Mouse (Mus musculus) limb, embryonic 14.5 days (tissue): ENCODE results near the gene Gm4985. TPM values are rescaled to one million over a fixed set of nuclear protein-coding genes. Genes with fewer than 3 reads are reported as not detected.
"Not testable (repeated sequence)": the region's sequence is repeated elsewhere in the genome, so short reads cannot be mapped to it uniquely, and the experiment has no call there.

ENCODE experiments used
- ATAC-seq: fragments of 200-750 bp; cut with Nextera tagmentation; 2 replicates; pipeline ENCODE4 v1.8.0; 2017; ENCODE audit warnings: low read depth, moderate number of reproducible peaks, moderate TSS enrichment; ENCODE audit not compliant: low FRiP score
- DNase-seq: peaks from one replicate; pipeline ENCODE4 v3.0.0-alpha.2; 2015; ENCODE audit warnings: low spot score
- H3K27ac ChIP-seq: fragments of 300-500 bp; sonication (generic); replicated peaks from 2 replicates; pipeline ENCODE4 v1.5.1; 2014; ENCODE audit warnings: low read depth, mild to moderate bottlenecking, low read length, moderate library complexity, mixed read lengths
- H3K27me3 ChIP-seq: fragments of 300-500 bp; sonication (generic); 2 replicates; pipeline ENCODE4 v1.6.1; 2014; ENCODE audit warnings: low read length, mixed read lengths; ENCODE audit not compliant: control insufficient read depth, insufficient read depth
- H3K36me3 ChIP-seq: fragments of 300-500 bp; sonication (generic); 2 replicates; pipeline ENCODE4 v1.6.1; 2014; ENCODE audit warnings: mild to moderate bottlenecking, low read length, moderate library complexity, mixed read lengths; ENCODE audit not compliant: control insufficient read depth, insufficient read depth
- H3K4me1 ChIP-seq: fragments of 300-500 bp; sonication (generic); 2 replicates; pipeline ENCODE4 v1.6.1; 2014; ENCODE audit warnings: antibody characterized with exemption, low read length, mixed read lengths; ENCODE audit not compliant: control insufficient read depth, insufficient read depth
- H3K4me2 ChIP-seq: fragments of 300-500 bp; sonication (generic); replicated peaks from 2 replicates; pipeline ENCODE4 v1.6.1; 2014; ENCODE audit warnings: low read depth, mild to moderate bottlenecking, low read length, moderate library complexity; ENCODE audit not compliant: severe bottlenecking
- H3K4me3 ChIP-seq: fragments of 300-500 bp; sonication (generic); replicated peaks from 2 replicates; pipeline ENCODE4 v1.5.1; 2014; ENCODE audit warnings: low read length
- H3K9ac ChIP-seq: fragments of 300-500 bp; sonication (generic); 2 replicates; pipeline ENCODE4 v1.6.1; 2014; ENCODE audit warnings: mild to moderate bottlenecking, low read depth, low read length, moderate library complexity; ENCODE audit not compliant: severe bottlenecking
- H3K9me3 ChIP-seq: fragments of 300-500 bp; sonication (generic); 2 replicates; pipeline ENCODE4 v1.6.1; 2016; ENCODE audit warnings: low read length; ENCODE audit not compliant: control insufficient read depth
- POLR2A ChIP-seq: fragments of 200-500 bp; IDR thresholded peaks from 2 replicates; pipeline ENCODE4 v1.8.0; 2012; ENCODE audit warnings: inconsistent platforms, mild to moderate bottlenecking, moderate library complexity, borderline replicate concordance; ENCODE audit not compliant: insufficient read depth, insufficient read length; ENCODE audit errors: extremely low read depth
- WGBS: fragments of 180-500 bp; shearing (Covaris S2); extraction: QIAGEN DNeasy Blood & Tissue Kit; methylation state at CpG from one replicate; pipeline ENCODE4 v1.1.7; 2014; 5-methylcytosine and 5-hydroxymethylcytosine counted together
- microRNA-seq: library from miRNA; unstranded; fragments of <30 nt; microRNA quantifications from one replicate; pipeline ENCODE4, GENCODE M21; 2016
- polyA plus RNA-seq, 2 experiments: library from polyadenylated mRNA; depleted of rRNA in 1 of 2; stranded (reverse) in 1 of 2; unstranded in 1 of 2; fragments of >200 nt; fragmentation: Nextera tagmentation in 1 of 2; extraction: Ambion mirVana in 1 of 2; gene quantifications; 2 replicates each; pipeline versions ENCODE4 v1.2.1 to v1.2.3; 2012 to 2014

Gene Gm4985
- not detected in 2 replicates for polyA plus RNA-seq (2012; rRNA removed)
- polyA plus RNA-seq (2014; fragmentation: Nextera tagmentation; extraction: Ambion mirVana), result not detected in 2 replicates

DNA sequence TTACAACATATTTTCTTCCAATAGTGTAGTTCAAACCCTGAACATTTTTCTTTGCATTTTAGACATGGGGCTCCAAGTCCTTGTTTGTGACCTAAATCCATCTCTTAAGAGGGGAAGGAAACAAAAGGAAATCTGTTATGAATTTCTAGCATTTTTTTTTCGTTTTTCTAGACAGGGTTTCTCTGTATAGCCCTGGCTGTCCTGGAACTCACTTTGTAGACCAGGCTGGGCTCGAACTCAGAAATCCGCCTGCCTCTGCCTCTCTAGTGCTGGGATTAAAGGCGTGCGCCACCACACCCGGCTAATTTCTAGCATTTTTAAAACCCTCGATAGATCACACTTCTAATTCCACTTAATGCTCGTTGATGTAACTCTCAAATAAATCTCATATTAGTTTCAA, at the start of gene Gm4985:
TSS of gene Gm4985 (minus strand) at position 101 of the 400 bp plus-strand sequence.
- not testable (repeated sequence) for H3K4me2 ChIP-seq, ATAC-seq, H3K27ac ChIP-seq, H3K4me3 ChIP-seq, DNase-seq, H3K9me3 ChIP-seq, H3K27me3 ChIP-seq, H3K4me1 ChIP-seq, H3K36me3 ChIP-seq, H3K9ac ChIP-seq
- 72% methylated on average over 8 of the region's 8 CpGs for WGBS

DNA sequence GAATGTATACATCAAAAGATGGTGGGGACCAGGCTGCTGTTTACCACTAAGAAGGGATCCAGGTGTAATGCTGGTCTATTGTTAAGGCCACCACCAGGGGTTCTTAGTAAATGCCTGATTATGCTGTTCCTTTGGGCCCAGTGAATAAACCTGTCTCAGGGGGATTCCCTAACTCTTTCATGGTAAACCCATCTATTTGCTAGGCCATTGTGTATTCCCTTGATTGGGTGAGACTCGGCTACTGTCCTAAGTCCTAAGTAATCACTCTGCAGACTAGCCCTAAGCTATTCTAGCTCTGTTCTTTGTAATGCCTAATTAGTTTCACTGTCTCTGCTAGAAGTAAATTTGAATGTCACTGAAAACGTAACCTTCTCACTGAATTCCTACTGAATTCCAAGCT, 4.6 kb downstream of the Gm4985 start:
- H3K4me2 ChIP-seq, result no peak overlapping the region

More for the DNA sequence above, 4.6 kb downstream of the Gm4985 start:
- no peaks in the 10 kb centered on the region for H3K9me3 ChIP-seq
- WGBS, result 73% methylated on average over 2 of the region's 2 CpGs
- H3K27ac ChIP-seq, result no peak overlapping the region
- no peaks in the 10 kb centered on the region for H3K36me3 ChIP-seq
- no peak overlapping the region for H3K4me3 ChIP-seq
- H3K4me1 ChIP-seq, result no peaks in the 10 kb centered on the region
- H3K27me3 ChIP-seq, result no peaks in the 10 kb centered on the region
- no peak overlapping the region for H3K9ac ChIP-seq
- TF ChIP-seq POLR2A, result no peak
- no peak for DNase-seq
- ATAC-seq, result no peak

Small RNA genes lying within 50 kb of the gene (microRNA-seq; reads per million reads assigned to microRNA genes)
- gene Gm25299, result not detected

Other genes with a start within 250 kb of the Gm4985 start
- 0.05 and 0.14 TPM in 2 replicates for gene Gm4907, start 76.4 kb downstream of the Gm4985 start, polyA plus RNA-seq (2012; rRNA removed)
- not detected in 2 replicates for gene Gm4907, start 76.4 kb downstream of the Gm4985 start, polyA plus RNA-seq (2014; fragmentation: Nextera tagmentation; extraction: Ambion mirVana)